ENCODE assay signal across 18 mouse cellular contexts in the genomic region with DNA sequence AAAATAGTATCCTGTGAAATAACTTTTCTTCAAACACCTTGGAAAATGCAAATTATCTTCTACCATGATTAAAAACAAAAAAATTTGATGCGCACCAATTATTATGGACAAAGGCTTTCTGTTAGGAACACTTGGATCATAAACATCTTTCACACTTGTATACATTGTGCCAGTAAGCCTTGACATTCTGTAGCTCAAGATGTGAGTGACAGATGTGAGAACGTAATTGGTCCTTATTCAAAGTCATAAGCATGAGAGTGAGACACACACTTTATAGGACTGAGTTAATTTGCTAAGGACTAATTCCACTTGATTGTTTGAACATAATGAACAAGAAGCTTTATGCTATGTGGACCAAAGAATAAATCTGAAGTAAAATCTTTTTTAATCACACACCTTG.
DNase-seq lines count a peak whose midpoint lies in the region; ATAC-seq lines count a peak whose summit lies in the region.
"Had no signal": no experiment of that assay in that cellular context is flagged by ENCODE, and none has a peak within 500 bp of the region (broad histone marks: within the 10 kb centered on the region; RNA-seq: fewer than 3 reads in every experiment).

No protein-coding gene starts in this region.

- no peaks in the 10 kb centered on the region for H3K27me3 ChIP-seq in forebrain, embryonic 11.5 days (ENCODE audit: control insufficient read depth, insufficient read depth, low read length)
- H3K27me3 ChIP-seq in forebrain, embryonic 10.5 days (ENCODE audit: poor library complexity, severe bottlenecking): no peaks in the 10 kb centered on the region
- no peaks in the 10 kb centered on the region for H3K27me3 ChIP-seq in forebrain, embryonic 14.5 days (replicated peaks; ENCODE audit: control insufficient read depth, insufficient read depth, low read length)
- H3K27me3 ChIP-seq in hindbrain, embryonic 12.5 days: no peaks in the 10 kb centered on the region
- H3K27me3 ChIP-seq: heart, embryonic 13.5 days; hindbrain, embryonic 13.5 days; intestine, embryonic 15.5 days had no signal

- intact Hi-C loops in heart, postnatal 10 days (cut with DNase I): no loop called here

- no peak overlapping the region for H3K4me2 ChIP-seq in forebrain, embryonic 11.5 days (ENCODE audit: low read depth, low read length, severe bottlenecking)
- no peak overlapping the region for H3K4me2 ChIP-seq in forebrain, embryonic 14.5 days (ENCODE audit: low read length)
- no peak overlapping the region for H3K4me2 ChIP-seq in hindbrain, embryonic 12.5 days (replicated peaks)
- H3K4me2 ChIP-seq: heart, embryonic 13.5 days; hindbrain, embryonic 13.5 days; intestine, embryonic 15.5 days had no signal

- no peak for DNase-seq in forebrain, embryonic 11.5 days (ENCODE audit: low spot score)
- no peak for DNase-seq in forebrain, embryonic 10.5 days (ENCODE audit: extremely low spot score, low spot score)
- peak; percentile 77 for DNase-seq in forebrain, embryonic 14.5 days (ENCODE audit: low spot score)
- peak; percentile 13 for DNase-seq in retina, embryonic 14.5 days (ENCODE audit: low spot score)
- no peak for DNase-seq in heart, postnatal 10 days
- DNase-seq: adrenal gland, postnatal 10 days; cerebellum, adult 18-20 months; cerebellum, adult 9-10 months; cerebellum, postnatal 14 days; gastrocnemius, postnatal 25 days; heart, adult 18-20 months; kidney, adult 11 months; kidney, adult 8-10 months had no signal

- H3K4me1 ChIP-seq in forebrain, embryonic 11.5 days (replicated peaks; ENCODE audit: control insufficient read depth, insufficient read depth, low read length): no peaks in the 10 kb centered on the region
- no peaks in the 10 kb centered on the region for H3K4me1 ChIP-seq in forebrain, embryonic 10.5 days
- no peaks in the 10 kb centered on the region for H3K4me1 ChIP-seq in forebrain, embryonic 14.5 days (ENCODE audit: control insufficient read depth, insufficient read depth, low read length)
- H3K4me1 ChIP-seq in hindbrain, embryonic 12.5 days: no peaks in the 10 kb centered on the region
- H3K4me1 ChIP-seq: heart, embryonic 13.5 days; hindbrain, embryonic 13.5 days; intestine, embryonic 15.5 days had no signal

- H3K4me3 ChIP-seq in forebrain, embryonic 11.5 days (ENCODE audit: low read depth, low read length): no peak overlapping the region
- no peak overlapping the region for H3K4me3 ChIP-seq in forebrain, embryonic 10.5 days
- no peak overlapping the region for H3K4me3 ChIP-seq in forebrain, embryonic 14.5 days (ENCODE audit: low read depth, low read length)
- H3K4me3 ChIP-seq in hindbrain, embryonic 12.5 days: no peak overlapping the region
- H3K4me3 ChIP-seq: heart, embryonic 13.5 days; hindbrain, embryonic 13.5 days; intestine, embryonic 15.5 days had no signal

- no peaks in the 10 kb centered on the region for H3K36me3 ChIP-seq in forebrain, embryonic 11.5 days (ENCODE audit: control insufficient read depth, insufficient read depth, low read length)
- H3K36me3 ChIP-seq in forebrain, embryonic 10.5 days (replicated peaks): no peaks in the 10 kb centered on the region
- no peaks in the 10 kb centered on the region for H3K36me3 ChIP-seq in forebrain, embryonic 14.5 days (ENCODE audit: control insufficient read depth, insufficient read depth, low read length)
- no peaks in the 10 kb centered on the region for H3K36me3 ChIP-seq in hindbrain, embryonic 12.5 days
- H3K36me3 ChIP-seq: heart, embryonic 13.5 days; hindbrain, embryonic 13.5 days; intestine, embryonic 15.5 days had no signal

- ATAC-seq in forebrain, embryonic 11.5 days (replicated peaks; ENCODE audit: low FRiP score): peak; percentile 97
- peak; percentile 95 for ATAC-seq in forebrain, embryonic 14.5 days
- ATAC-seq in hindbrain, embryonic 12.5 days (ENCODE audit: low FRiP score): no peak
- ATAC-seq: hindbrain, embryonic 16.5 days; intestine, embryonic 15.5 days had no signal

- WGBS in forebrain, embryonic 11.5 days: 56% methylated on average over 2 of the region's 2 CpGs
- 69% methylated on average over 2 of the region's 2 CpGs for WGBS in forebrain, embryonic 10.5 days
- WGBS in forebrain, embryonic 14.5 days: 35% methylated on average over 2 of the region's 2 CpGs
- WGBS in hindbrain, embryonic 12.5 days: 79% methylated on average over 2 of the region's 2 CpGs

- no peak overlapping the region for H3K27ac ChIP-seq in forebrain, embryonic 11.5 days (ENCODE audit: low read depth, low read length)
- no peak overlapping the region for H3K27ac ChIP-seq in forebrain, embryonic 10.5 days
- no peak overlapping the region for H3K27ac ChIP-seq in forebrain, embryonic 14.5 days (ENCODE audit: low read depth, low read length)
- H3K27ac ChIP-seq in hindbrain, embryonic 12.5 days: no peak overlapping the region
- H3K27ac ChIP-seq: heart, embryonic 13.5 days; hindbrain, embryonic 13.5 days; intestine, embryonic 15.5 days had no signal

- no peaks in the 10 kb centered on the region for H3K9me3 ChIP-seq in forebrain, embryonic 11.5 days (ENCODE audit: control insufficient read depth, low read length)
- no peaks in the 10 kb centered on the region for H3K9me3 ChIP-seq in forebrain, embryonic 10.5 days
- no peaks in the 10 kb centered on the region for H3K9me3 ChIP-seq in forebrain, embryonic 14.5 days (replicated peaks; ENCODE audit: control insufficient read depth, low read length)
- H3K9me3 ChIP-seq in hindbrain, embryonic 12.5 days (replicated peaks): no peaks in the 10 kb centered on the region
- H3K9me3 ChIP-seq: heart, embryonic 13.5 days; hindbrain, embryonic 13.5 days; intestine, embryonic 15.5 days had no signal

- H3K9ac ChIP-seq in forebrain, embryonic 11.5 days (ENCODE audit: low read length): no peak overlapping the region
- H3K9ac ChIP-seq in forebrain, embryonic 14.5 days (ENCODE audit: low read length): no peak overlapping the region
- no peak overlapping the region for H3K9ac ChIP-seq in hindbrain, embryonic 12.5 days
- H3K9ac ChIP-seq: heart, embryonic 13.5 days; hindbrain, embryonic 13.5 days; intestine, embryonic 15.5 days had no signal

Comparison
In these comparisons a context has a peak if more than half of its experiments do, and no peak if none do; other contexts are left out.
1. DNase-seq: peak in forebrain, embryonic 14.5 days (single experiment) and retina, embryonic 14.5 days (single experiment); none in forebrain, embryonic 11.5 days (single experiment), forebrain, embryonic 10.5 days (single experiment) and heart, postnatal 10 days (0 of 2).